Mouse (Mus musculus) MEL (cell line): ENCODE data around the gene Efcab14. TPM values are rescaled to one million over a fixed set of nuclear protein-coding genes. Genes with fewer than 3 reads are reported as not detected.

Source experiments
- DNase-seq: peaks from one replicate; pipeline ENCODE4 v3.0.0; 2011; ENCODE audit warnings: low read depth, low spot score
- H3K27ac ChIP-seq: 2 replicates; pipeline ENCODE4 v1.5.1; 2012; ENCODE audit warnings: low read depth, mild to moderate bottlenecking, control low read depth, low read length, moderate library complexity; ENCODE audit not compliant: control insufficient read depth
- H3K27me3 ChIP-seq, 2 experiments: fragments of 150-350 bp in 1 of 2; sonication (generic) in 1 of 2; 2 replicates each; pipeline ENCODE4 v1.6.1; 2012; ENCODE audit warnings: low read length in 2 of 2, mild to moderate bottlenecking in 2 of 2, improper control_type of control experiment in 1 of 2, moderate library complexity in 1 of 2; ENCODE audit not compliant: insufficient read depth in 2 of 2, control insufficient read depth in 1 of 2
- H3K36me3 ChIP-seq, 2 experiments: 2 replicates each; pipeline ENCODE4 v1.6.1; 2012 to 2014; ENCODE audit warnings: low read length in 2 of 2, improper control_type of control experiment in 1 of 2, inconsistent platforms in 1 of 2, mild to moderate bottlenecking in 1 of 2; ENCODE audit not compliant: insufficient read depth in 2 of 2, control insufficient read depth in 1 of 2
- H3K4me1 ChIP-seq, 2 experiments: fragments of 150-350 bp in 1 of 2; sonication (generic) in 1 of 2; 2 replicates each; pipeline ENCODE4 v1.6.1; 2012; ENCODE audit warnings: low read length in 2 of 2, improper control_type of control experiment in 1 of 2, mild to moderate bottlenecking in 1 of 2; ENCODE audit not compliant: insufficient read depth in 2 of 2, control insufficient read depth in 1 of 2
- H3K4me3 ChIP-seq, 2 experiments: fragments of 150-350 bp in 1 of 2; sonication (generic) in 1 of 2; 2 replicates each; pipeline ENCODE4 v1.5.1; 2012; ENCODE audit warnings: low read depth in 2 of 2, low read length in 2 of 2, mild to moderate bottlenecking in 2 of 2, moderate library complexity in 2 of 2, control low read depth in 1 of 2, improper control_type of control experiment in 1 of 2; ENCODE audit not compliant: control insufficient read depth in 1 of 2, insufficient read depth in 1 of 2
- H3K79me2 ChIP-seq: 2 replicates; pipeline ENCODE4 v1.6.1; 2012; ENCODE audit warnings: mild to moderate bottlenecking, low read length, moderate library complexity; ENCODE audit not compliant: control insufficient read depth, poor library complexity, insufficient read depth
- H3K9ac ChIP-seq: 2 replicates; pipeline ENCODE4 v1.6.1; 2012; ENCODE audit warnings: low read depth, mild to moderate bottlenecking, control low read depth, low read length, moderate library complexity; ENCODE audit not compliant: control insufficient read depth, poor library complexity, severe bottlenecking
- H3K9me3 ChIP-seq: fragments of 150-350 bp; sonication (generic); replicated peaks from 2 replicates; pipeline ENCODE4 v1.6.1; 2012; ENCODE audit warnings: mild to moderate bottlenecking, low read length, improper control_type of control experiment, moderate library complexity; ENCODE audit not compliant: insufficient read depth
- CHD2 ChIP-seq: IDR thresholded peaks from 2 replicates; pipeline ENCODE4 v1.6.1; 2011; ENCODE audit warnings: low read length, improper control_type of control experiment
- CTCF ChIP-seq, 3 experiments: IDR thresholded peaks in 2 of 3; conservative IDR thresholded peaks in 1 of 3; 2 replicates each; pipeline ENCODE4 v1.5.1; 2011 to 2012; ENCODE audit warnings: low read length in 3 of 3, low read depth in 2 of 3, mild to moderate bottlenecking in 2 of 3, improper control_type of control experiment in 1 of 3, inconsistent platforms in 1 of 3, mixed read lengths in 1 of 3, moderate library complexity in 1 of 3; ENCODE audit not compliant: control insufficient read depth in 1 of 3, insufficient read depth in 1 of 3, poor library complexity in 1 of 3, severe bottlenecking in 1 of 3
- JUND ChIP-seq: IDR thresholded peaks from 2 replicates; pipeline ENCODE4 v1.6.1; 2011; ENCODE audit warnings: low read depth, mild to moderate bottlenecking, improper control_type of control experiment, low read length
- MAZ ChIP-seq: IDR thresholded peaks from 2 replicates; pipeline ENCODE4 v1.6.1; 2012; ENCODE audit warnings: low read depth, mild to moderate bottlenecking, inconsistent platforms, low read length, improper control_type of control experiment
- MEF2A ChIP-seq: IDR thresholded peaks from 2 replicates; pipeline ENCODE4 v1.6.1; 2014; ENCODE audit warnings: low read depth, mild to moderate bottlenecking, inconsistent platforms, low read length, improper control_type of control experiment; ENCODE audit not compliant: poor library complexity, insufficient replicate concordance, severe bottlenecking; ENCODE audit errors: extremely low read depth
- MXI1 ChIP-seq: IDR thresholded peaks from 2 replicates; pipeline ENCODE4 v1.6.1; 2011; ENCODE audit warnings: mild to moderate bottlenecking, low read depth, low read length, improper control_type of control experiment
- MYC ChIP-seq: IDR thresholded peaks from 2 replicates; pipeline ENCODE4 v1.6.1; 2011; ENCODE audit warnings: low read depth, mild to moderate bottlenecking, low read length, improper control_type of control experiment, moderate library complexity
- RAD21 ChIP-seq: IDR thresholded peaks from 2 replicates; pipeline ENCODE4 v1.6.1; 2011; ENCODE audit warnings: mild to moderate bottlenecking, low read depth, low read length, improper control_type of control experiment
- SIN3A ChIP-seq: IDR thresholded peaks from 2 replicates; pipeline ENCODE4 v1.6.1; 2012; ENCODE audit warnings: low read length, improper control_type of control experiment, inconsistent platforms
- SMC3 ChIP-seq: IDR thresholded peaks from 2 replicates; pipeline ENCODE4 v1.6.1; 2011; ENCODE audit warnings: low read depth, low read length, improper control_type of control experiment
- TAL1 ChIP-seq: IDR thresholded peaks from 2 replicates; pipeline ENCODE4 v1.6.1; 2012; ENCODE audit warnings: mild to moderate bottlenecking, inconsistent platforms, low read length, moderate library complexity, mixed read lengths
- TCF12 ChIP-seq: IDR thresholded peaks from 2 replicates; pipeline ENCODE4 v1.6.1; 2014; ENCODE audit warnings: low read depth, mild to moderate bottlenecking, inconsistent platforms, low read length, improper control_type of control experiment, moderate library complexity
- USF1 ChIP-seq: IDR thresholded peaks from 2 replicates; pipeline ENCODE4 v1.6.1; 2014; ENCODE audit warnings: low read depth, mild to moderate bottlenecking, inconsistent platforms, low read length, improper control_type of control experiment, moderate library complexity
- ZC3H11A ChIP-seq: IDR thresholded peaks from 2 replicates; pipeline ENCODE4 v1.6.1; 2012; ENCODE audit warnings: low read depth, mild to moderate bottlenecking, inconsistent platforms, low read length, improper control_type of control experiment
- ZMIZ1 ChIP-seq: IDR thresholded peaks from 2 replicates; pipeline ENCODE4 v1.6.1; 2012; ENCODE audit warnings: low read depth, mild to moderate bottlenecking, inconsistent platforms, low read length, improper control_type of control experiment, moderate library complexity
- polyA plus RNA-seq, 2 experiments: library from polyadenylated mRNA; stranded (reverse) in 1 of 2; unstranded in 1 of 2; fragments of >175 nt in 1 of 2; fragments of >200 nt in 1 of 2; gene quantifications; 2 replicates each; pipeline versions ENCODE4 v1.2.1 to v1.2.4; 2012; ENCODE audit warnings: low replicate concordance in 2 of 2, low read depth in 1 of 2; ENCODE audit not compliant: insufficient read length in 2 of 2, insufficient read depth in 1 of 2, missing spikeins in 1 of 2
- total RNA-seq: library from RNA; depleted of rRNA; stranded (reverse); fragments of 300-350 nt; gene quantifications from 2 replicates; pipeline ENCODE4 v1.2.3, GENCODE M21; 2012

Gene Efcab14
- total and polyA plus RNA-seq, 3 experiments: 11.7 to 17.1 TPM; not detected in 1

GRCm38 (mm10) chr4:115708974-115709593 lies 28.5 kb upstream of the Efcab14 start:
- Histone ChIP-seq H3K9ac (no peak overlapping the region), H3K27me3 (no peaks in the 10 kb centered on the region), H3K27ac (no peak overlapping the region)

GRCm38 (mm10) chr4:115709792-115710418 lies 27.6 kb upstream of the Efcab14 start:
- no peaks in the 10 kb centered on the region for H3K79me2 ChIP-seq
- peak; percentile 98 for TF ChIP-seq ZC3H11A
- no peak for TF ChIP-seq JUND
- peak; percentile 97 for TF ChIP-seq SMC3
- TF ChIP-seq ZMIZ1: no peak
- TF ChIP-seq TAL1: no peak
- TF ChIP-seq CTCF (IDR thresholded peaks at IDR 0.05 in 2 of 3, conservative IDR thresholded peaks at IDR 0.05 in 1 of 3; ENCODE audit: control insufficient read depth in 1 of 3, insufficient read depth in 1 of 3, low read depth in 2 of 3, low read length in 3 of 3, poor library complexity in 1 of 3, severe bottlenecking in 1 of 3): peak; percentile 49 to 92 (median 90)
- no peak for TF ChIP-seq CHD2
- no peak for TF ChIP-seq MXI1
- peak; percentile 95 for TF ChIP-seq RAD21
- 0 out of 2 replicates have a peak, but pooled peaks have one; percentile 57 for TF ChIP-seq MAZ
- TF ChIP-seq, all 39 proteins: peak for 5
- peak; percentile 72 for DNase-seq

More at GRCm38 (mm10) chr4:115708974-115709593, 28.5 kb upstream of the Efcab14 start:
- TF ChIP-seq MEF2A: no peak
- TF ChIP-seq ZMIZ1: no peak
- no peak for TF ChIP-seq MYC
- no peak for TF ChIP-seq TCF12
- TF ChIP-seq USF1: 0 out of 2 replicates have a peak, but pooled peaks have one; percentile 32
- no peak for TF ChIP-seq SIN3A
- Histone ChIP-seq H3K79me2 (no peaks in the 10 kb centered on the region), H3K9me3 (no peaks in the 10 kb centered on the region), H3K4me1 (no peaks in the 10 kb centered on the region), H3K36me3 (no peaks in the 10 kb centered on the region), H3K4me3 (no peak overlapping the region)
- no peak for DNase-seq

More at GRCm38 (mm10) chr4:115709792-115710418, 27.6 kb upstream of the Efcab14 start:
- no peaks in the 10 kb centered on the region for H3K4me1 ChIP-seq
- H3K36me3 ChIP-seq: no peaks in the 10 kb centered on the region
- H3K9ac ChIP-seq: no peak overlapping the region
- H3K27me3 ChIP-seq: no peaks in the 10 kb centered on the region
- H3K27ac ChIP-seq: no peak overlapping the region
- no peaks in the 10 kb centered on the region for H3K9me3 ChIP-seq
- H3K4me3 ChIP-seq: no peak overlapping the region
